Mouse (Mus musculus) erythroblast, embryonic 14.5 days (primary cell): Measurements from ENCODE around the gene Spag6.

Experiments
- GATA1 ChIP-seq: IDR thresholded peaks from 2 replicates; pipeline ENCODE4 v1.6.1; 2012; ENCODE audit warnings: low read length, inconsistent platforms, mixed read lengths
- TAL1 ChIP-seq: IDR thresholded peaks from 3 replicates; pipeline ENCODE4 v1.6.1; 2012; ENCODE audit warnings: low read length, inconsistent platforms, mixed read lengths

- TF ChIP-seq GATA1 (no peak), TAL1 (no peak)
Measured at GRCm38 (mm10) chr2:18688286-18688685, 5.5 kb upstream of the Spag6 start.
